Mouse (Mus musculus) layer of hippocampus, adult 9-11 months (tissue): Measurements from ENCODE around the gene Gm8857.
"Not testable (repeated sequence)": the region's sequence is repeated elsewhere in the genome, so short reads cannot be mapped to it uniquely, and the experiment has no call there.

Source experiments
- DNase-seq: peaks from one replicate; pipeline ENCODE4 v3.0.0; 2022

Gene Gm8857

DNA sequence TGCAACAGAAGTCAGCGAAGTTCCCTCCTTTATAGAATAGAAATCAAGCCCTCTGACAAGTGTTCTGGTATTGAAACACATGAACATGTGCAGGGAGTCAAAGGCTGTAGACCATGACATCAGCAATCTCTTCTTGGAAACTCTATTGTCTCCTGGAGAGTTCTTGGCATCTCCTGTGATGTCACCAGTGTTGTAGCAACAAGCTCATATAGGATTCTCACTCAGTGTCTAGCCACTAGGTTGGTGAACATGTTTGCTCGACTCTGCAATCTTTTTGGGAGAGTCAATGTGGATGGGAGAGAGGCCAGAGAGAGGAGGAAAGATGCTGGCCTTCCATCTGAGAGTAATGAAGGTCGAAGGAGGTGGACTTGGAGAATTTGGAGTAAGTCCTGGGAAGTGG is at the start of gene Gm8857, which contains the start of gene Gm8871:
Gene Gm8857, plus strand, starts transcription at position 303 of the 400 bp plus-strand sequence.
Gene Gm8871, plus strand, starts transcription at position 301 of the 400 bp plus-strand sequence.
- DNase-seq: not testable (repeated sequence)

DNA sequence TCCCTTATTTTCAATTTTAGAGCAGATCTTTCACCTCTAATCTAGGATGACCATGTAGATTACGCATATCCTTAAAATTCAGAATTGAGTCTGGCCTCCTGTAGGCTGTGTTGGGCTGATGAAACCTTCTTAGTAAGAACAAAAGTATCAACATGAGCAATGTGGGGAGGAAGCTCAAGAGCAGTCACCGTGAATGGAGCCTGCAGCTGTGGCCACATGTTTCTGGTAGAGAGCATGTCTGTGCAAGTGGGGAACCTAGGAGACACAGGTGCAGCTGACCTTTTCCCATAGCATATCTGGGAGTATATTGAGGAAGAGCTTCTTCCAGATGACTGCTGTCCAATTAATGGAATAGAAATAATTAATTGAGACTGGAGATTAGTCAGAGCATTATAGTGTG is 5.9 kb downstream of the Gm8857 start:
- DNase-seq: not testable (repeated sequence)

DNA sequence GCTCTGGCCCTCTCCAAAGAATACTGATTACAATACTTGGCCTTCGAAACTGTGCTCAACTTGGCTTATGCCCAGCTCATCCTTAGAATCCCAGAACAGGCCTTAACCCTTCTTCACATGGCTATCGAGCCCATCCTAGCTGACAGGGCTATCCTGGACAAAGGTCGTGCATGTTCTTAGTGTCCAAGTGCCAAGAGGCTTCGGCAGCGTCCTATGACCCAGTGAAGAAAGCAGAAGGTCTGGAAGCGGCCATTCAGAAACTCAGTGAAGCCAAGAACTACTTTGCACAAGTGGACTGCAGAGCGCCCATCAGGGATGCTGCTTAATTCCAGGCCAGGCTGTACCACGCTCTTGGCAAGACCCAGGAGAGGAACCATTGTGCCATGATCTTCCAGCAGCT is 10.4 kb downstream of the Gm8857 start:
- DNase-seq: peak; percentile 1
